Mouse (Mus musculus): ENCODE data around the gene Stat6. TPM values are rescaled to one million over a fixed set of nuclear protein-coding genes. Genes with fewer than 3 reads are reported as not detected.
A peak's percentile ranks its signal among the peaks of the same experiment; 100 is the strongest.

Stat6 gene
- polyA plus RNA-seq, 1 experiment from 2014 or later = 46.8 TPM

DNA sequence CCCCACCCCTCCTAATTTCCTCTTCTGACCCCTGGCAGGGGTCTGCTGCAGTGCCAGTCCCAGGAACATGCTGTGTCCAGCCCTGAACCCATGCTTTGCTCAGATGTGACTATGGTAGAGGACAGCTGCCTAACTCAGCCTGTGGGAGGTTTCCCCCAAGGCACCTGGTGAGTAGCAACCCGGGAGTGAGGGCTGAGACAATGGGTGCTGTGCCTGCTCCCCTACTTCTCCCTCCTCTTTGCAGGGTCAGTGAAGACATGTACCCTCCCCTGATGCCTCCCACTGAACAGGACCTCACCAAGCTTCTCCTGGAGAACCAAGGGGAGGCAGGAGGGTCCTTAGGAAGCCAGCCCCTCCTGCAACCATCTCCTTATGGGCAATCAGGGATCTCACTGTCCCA is 16.8 kb downstream of the Stat6 start:
- peaks cover 14% of the 10 kb centered on the region for H3K36me3 ChIP-seq (ENCODE audit: control insufficient read depth, insufficient read depth, low read length)
- no peak overlapping the region for H3K9ac ChIP-seq (ENCODE audit: low read depth, low read length)
- ATAC-seq = no peak
- no peak overlapping the region for H3K4me3 ChIP-seq (ENCODE audit: low read length)
- WGBS = 59% methylated on average over 1 of the region's 1 CpGs
- H3K4me2 ChIP-seq (ENCODE audit: low read depth, low read length) = no peak overlapping the region
- H3K27me3 ChIP-seq (replicated peaks; ENCODE audit: control insufficient read depth, insufficient read depth, low read length) = no peaks in the 10 kb centered on the region
- H3K9me3 ChIP-seq (ENCODE audit: control insufficient read depth, low read length) = no peaks in the 10 kb centered on the region
- 0 out of 2 replicates have a peak overlapping the region, but pooled peaks have one; percentile 5 for H3K27ac ChIP-seq (ENCODE audit: low read length)
- H3K4me1 ChIP-seq (ENCODE audit: control insufficient read depth, insufficient read depth, low read length) = peaks cover 53% of the 10 kb centered on the region

DNA sequence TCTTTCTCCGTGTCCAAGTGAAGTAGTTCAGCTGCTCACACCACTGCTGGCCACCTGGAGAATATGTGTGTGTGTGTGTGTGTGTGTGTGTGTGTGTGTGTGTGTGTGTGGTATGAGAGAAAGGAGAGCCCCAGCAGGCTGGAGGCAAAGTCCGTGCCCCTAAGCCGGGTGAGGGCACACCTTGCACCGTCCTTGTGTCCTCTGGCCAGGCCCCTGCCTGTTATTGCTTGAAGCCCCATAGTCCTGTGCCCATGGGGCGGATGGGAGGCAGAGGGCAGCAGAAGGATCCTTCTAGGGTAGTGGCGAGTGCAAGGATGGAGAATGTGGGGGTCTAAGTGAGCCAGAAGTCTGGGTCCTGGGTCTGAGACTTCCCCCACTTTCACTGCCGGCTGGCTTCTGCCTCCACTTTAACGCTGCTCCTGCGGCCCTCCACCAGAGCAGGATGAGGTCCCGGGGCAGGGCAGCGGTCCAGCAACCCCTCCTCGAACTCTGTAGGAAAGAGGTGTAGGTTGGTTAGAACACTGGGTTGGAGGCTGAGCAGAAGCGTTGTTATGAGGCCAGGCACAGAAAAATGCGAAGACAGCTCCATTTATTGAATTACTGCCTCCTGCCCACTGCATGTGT is 18.6 kb downstream of the Stat6 start:
- 21% methylated on average over 14 of the region's 14 CpGs for WGBS
- ATAC-seq = peak; percentile 24
- H3K4me1 ChIP-seq (ENCODE audit: control insufficient read depth, insufficient read depth, low read length) = peaks cover 65% of the 10 kb centered on the region
- H3K27me3 ChIP-seq (replicated peaks; ENCODE audit: control insufficient read depth, insufficient read depth, low read length) = no peaks in the 10 kb centered on the region
- peaks cover 6% of the 10 kb centered on the region; the same call in 1 of the 2 replicates for H3K36me3 ChIP-seq (ENCODE audit: control insufficient read depth, insufficient read depth, low read length)
- peak overlapping the region; percentile 36 for H3K4me3 ChIP-seq (ENCODE audit: low read length)
- peak overlapping the region; percentile 83 for H3K27ac ChIP-seq (ENCODE audit: low read length)
- H3K9me3 ChIP-seq (ENCODE audit: control insufficient read depth, low read length) = no peaks in the 10 kb centered on the region
- H3K4me2 ChIP-seq (ENCODE audit: low read depth, low read length) = peak overlapping the region; percentile 55
- peak overlapping the region; percentile 59 for H3K9ac ChIP-seq (ENCODE audit: low read depth, low read length)

DNA sequence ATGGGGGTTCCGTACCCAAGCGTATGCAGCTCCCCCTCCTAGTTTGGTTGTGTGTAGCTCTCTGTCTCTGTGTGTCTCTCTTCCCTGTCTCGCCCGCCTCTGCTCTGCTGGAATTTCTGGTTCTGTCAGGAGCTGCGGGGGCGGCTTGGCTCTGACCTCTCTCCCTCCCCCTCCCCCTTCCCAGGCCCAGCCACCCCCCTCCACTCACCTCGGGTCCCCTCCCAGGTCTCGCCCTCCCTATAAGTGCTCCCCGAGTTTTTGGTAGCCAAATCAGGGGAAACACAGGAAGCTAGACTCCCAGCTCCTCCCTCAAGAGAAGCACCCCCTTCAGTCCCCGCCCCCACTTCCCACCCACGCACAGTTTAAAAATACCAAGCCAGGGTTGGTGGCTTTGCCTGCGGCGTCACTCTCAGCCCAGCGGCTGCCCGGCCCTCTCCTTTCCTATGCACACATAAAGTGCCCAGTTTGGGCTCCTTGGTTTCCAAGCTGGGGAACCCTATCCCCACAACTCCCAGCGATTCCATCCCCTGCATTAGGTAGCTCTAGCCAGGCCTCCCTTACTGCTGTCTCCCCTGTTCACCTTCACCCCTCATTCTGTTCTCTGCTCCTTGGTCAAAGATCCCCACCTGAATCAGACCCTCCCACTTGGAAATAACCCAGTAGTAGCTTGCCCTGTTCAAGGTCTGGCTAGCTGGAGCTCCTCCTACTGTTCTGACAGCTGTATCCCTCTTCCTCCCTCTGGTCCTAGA is 19.3 kb downstream of the Stat6 start:
- Histone ChIP-seq H3K4me2 (ENCODE audit: low read depth, low read length) (peak overlapping the region; percentile 55), H3K4me1 (ENCODE audit: control insufficient read depth, insufficient read depth, low read length) (peaks cover 64% of the 10 kb centered on the region), H3K4me3 (ENCODE audit: low read length) (peak overlapping the region; percentile 36), H3K27ac (ENCODE audit: low read length) (peak overlapping the region; percentile 83), H3K36me3 (ENCODE audit: control insufficient read depth, insufficient read depth, low read length) (peaks cover 6% of the 10 kb centered on the region; the same call in 1 of the 2 replicates), H3K27me3 (replicated peaks; ENCODE audit: control insufficient read depth, insufficient read depth, low read length) (no peaks in the 10 kb centered on the region), H3K9me3 (ENCODE audit: control insufficient read depth, low read length) (no peaks in the 10 kb centered on the region), H3K9ac (ENCODE audit: low read depth, low read length) (peak overlapping the region; percentile 59)
- ATAC-seq = peak; percentile 34
- WGBS = 3% methylated on average over 16 of the region's 16 CpGs

DNA sequence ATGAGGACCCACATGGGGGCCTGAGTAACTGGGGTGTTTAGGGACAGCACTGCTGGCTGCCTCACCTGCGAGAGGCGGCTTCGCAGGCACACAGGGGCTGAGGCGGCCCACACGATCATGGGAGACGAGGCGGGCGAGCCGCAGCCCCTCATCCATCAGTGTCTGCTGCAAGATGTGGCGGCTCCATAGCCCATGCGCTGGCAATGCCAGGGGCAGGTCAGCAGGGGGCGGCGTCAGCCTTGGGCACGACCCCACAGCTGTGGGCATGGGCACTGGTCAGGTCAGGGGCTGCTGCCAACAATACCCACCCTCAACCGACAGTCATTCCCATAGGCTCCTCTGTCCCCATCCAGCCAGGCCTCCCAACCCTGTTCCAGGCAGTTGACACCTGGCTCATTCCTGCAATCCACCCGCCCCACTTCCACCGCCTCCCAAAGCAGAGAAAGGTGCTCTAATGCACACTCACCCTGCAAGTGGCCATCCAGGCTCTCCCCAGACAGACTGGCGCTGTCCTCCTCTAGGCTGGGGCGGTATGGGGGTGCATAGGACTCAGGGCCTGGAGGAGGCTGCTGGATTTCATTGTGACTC is 20.0 kb downstream of the Stat6 start:
- H3K9me3 ChIP-seq (ENCODE audit: control insufficient read depth, low read length) = no peaks in the 10 kb centered on the region
- H3K27me3 ChIP-seq (replicated peaks; ENCODE audit: control insufficient read depth, insufficient read depth, low read length) = no peaks in the 10 kb centered on the region
- peaks cover 59% of the 10 kb centered on the region for H3K4me1 ChIP-seq (ENCODE audit: control insufficient read depth, insufficient read depth, low read length)
- H3K27ac ChIP-seq (ENCODE audit: low read length) = peak overlapping the region; percentile 83
- H3K36me3 ChIP-seq (ENCODE audit: control insufficient read depth, insufficient read depth, low read length) = peaks cover 6% of the 10 kb centered on the region; the same call in 1 of the 2 replicates
- no peak for ATAC-seq
- peak overlapping the region; percentile 59 for H3K9ac ChIP-seq (ENCODE audit: low read depth, low read length)
- H3K4me3 ChIP-seq (ENCODE audit: low read length) = peak overlapping the region; percentile 36
- peak overlapping the region; percentile 55 for H3K4me2 ChIP-seq (ENCODE audit: low read depth, low read length)
- 37% methylated on average over 19 of the region's 19 CpGs for WGBS

DNA sequence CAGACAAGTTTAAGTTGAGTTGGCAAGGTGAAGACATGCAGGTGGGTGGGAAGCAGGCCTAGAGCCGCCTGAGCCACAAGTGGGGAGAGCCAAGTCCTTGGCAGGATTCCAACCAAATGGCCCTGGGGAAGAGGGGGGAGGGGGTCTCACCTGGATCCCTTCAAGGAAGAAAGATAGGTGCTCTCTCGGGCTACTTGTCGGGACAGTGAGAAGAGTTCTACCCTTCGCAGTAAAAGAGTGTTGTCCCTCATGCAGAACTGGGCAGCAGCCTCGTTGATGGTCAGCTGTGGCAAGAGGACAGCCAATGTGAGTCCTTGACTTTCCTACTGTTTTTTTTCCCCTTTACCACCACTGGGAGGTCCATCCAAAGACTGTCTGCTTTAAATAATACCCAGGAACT is 20.8 kb downstream of the Stat6 start:
- H3K4me2 ChIP-seq (ENCODE audit: low read depth, low read length) = no peak overlapping the region
- 30% methylated on average over 5 of the region's 5 CpGs for WGBS
- H3K9ac ChIP-seq (ENCODE audit: low read depth, low read length) = 0 out of 2 replicates have a peak overlapping the region, but pooled peaks have one; percentile 18
- H3K4me3 ChIP-seq (ENCODE audit: low read length) = no peak overlapping the region
- H3K27me3 ChIP-seq (replicated peaks; ENCODE audit: control insufficient read depth, insufficient read depth, low read length) = no peaks in the 10 kb centered on the region
- H3K4me1 ChIP-seq (ENCODE audit: control insufficient read depth, insufficient read depth, low read length) = peaks cover 64% of the 10 kb centered on the region
- no peak for ATAC-seq
- H3K36me3 ChIP-seq (ENCODE audit: control insufficient read depth, insufficient read depth, low read length) = peaks cover 6% of the 10 kb centered on the region; the same call in 1 of the 2 replicates
- H3K9me3 ChIP-seq (ENCODE audit: control insufficient read depth, low read length) = no peaks in the 10 kb centered on the region
- H3K27ac ChIP-seq (ENCODE audit: low read length) = no peak overlapping the region; the same call in 1 of the 2 replicates

DNA sequence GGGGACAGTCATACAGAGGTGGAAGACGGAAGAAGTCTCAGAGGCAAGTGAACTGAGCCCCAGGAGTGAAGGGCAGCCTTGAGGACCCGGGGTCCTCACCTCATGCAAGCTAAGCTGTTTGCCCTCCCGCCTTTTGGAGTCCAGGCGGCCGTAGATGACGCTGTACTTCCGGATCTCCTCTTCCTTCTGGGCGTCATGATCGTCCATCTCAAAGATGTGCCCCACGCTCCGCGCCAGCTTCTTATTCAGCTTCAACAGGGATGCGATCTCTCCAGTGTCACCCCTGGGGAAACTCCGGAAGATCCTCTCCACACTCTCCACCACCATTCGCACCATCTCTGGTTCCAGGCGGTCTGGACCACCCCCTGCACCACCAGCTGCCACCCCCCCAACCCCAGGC is 21.4 kb downstream of the Stat6 start:
- no peak for ATAC-seq
- WGBS = 38% methylated on average over 16 of the region's 16 CpGs
- Histone ChIP-seq H3K4me2 (ENCODE audit: low read depth, low read length) (peak overlapping the region; percentile 76; the same call in 1 of the 2 replicates), H3K4me3 (ENCODE audit: low read length) (no peak overlapping the region), H3K9me3 (ENCODE audit: control insufficient read depth, low read length) (no peaks in the 10 kb centered on the region), H3K36me3 (ENCODE audit: control insufficient read depth, insufficient read depth, low read length) (peaks cover 6% of the 10 kb centered on the region; the same call in 1 of the 2 replicates), H3K27ac (ENCODE audit: low read length) (no peak overlapping the region), H3K4me1 (ENCODE audit: control insufficient read depth, insufficient read depth, low read length) (peaks cover 58% of the 10 kb centered on the region), H3K27me3 (replicated peaks; ENCODE audit: control insufficient read depth, insufficient read depth, low read length) (no peaks in the 10 kb centered on the region), H3K9ac (ENCODE audit: low read depth, low read length) (peak overlapping the region; percentile 80; the same call in 1 of the 2 replicates)

DNA sequence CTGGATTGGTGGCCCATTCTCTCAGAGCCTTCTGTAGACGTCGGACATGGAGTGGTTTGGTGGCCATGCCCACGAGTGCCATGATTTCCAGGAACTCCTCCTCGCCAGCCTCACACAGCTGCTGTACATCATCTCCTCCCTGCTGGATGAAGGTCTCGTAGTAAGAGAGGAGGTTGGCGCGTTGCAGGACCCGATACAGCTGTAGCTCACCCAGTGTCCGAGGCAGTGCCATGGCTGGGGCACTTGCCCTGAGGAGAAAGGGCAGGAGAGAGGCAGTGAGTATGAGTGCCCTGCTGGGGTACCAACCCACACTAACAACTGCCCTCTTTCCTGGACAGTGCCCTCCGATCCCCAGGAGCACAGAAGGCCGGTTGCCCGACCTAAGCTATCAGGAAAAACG is 22.1 kb downstream of the Stat6 start:
- no peak for ATAC-seq
- peaks cover 58% of the 10 kb centered on the region for H3K4me1 ChIP-seq (ENCODE audit: control insufficient read depth, insufficient read depth, low read length)
- H3K9ac ChIP-seq (ENCODE audit: low read depth, low read length) = peak overlapping the region; percentile 80; the same call in 1 of the 2 replicates
- peak overlapping the region; percentile 66 for H3K4me3 ChIP-seq (ENCODE audit: low read length)
- H3K27me3 ChIP-seq (replicated peaks; ENCODE audit: control insufficient read depth, insufficient read depth, low read length) = no peaks in the 10 kb centered on the region
- H3K36me3 ChIP-seq (ENCODE audit: control insufficient read depth, insufficient read depth, low read length) = peaks cover 2% of the 10 kb centered on the region; the same call in 1 of the 2 replicates
- no peak overlapping the region for H3K27ac ChIP-seq (ENCODE audit: low read length)
- 46% methylated on average over 13 of the region's 13 CpGs for WGBS
- H3K9me3 ChIP-seq (ENCODE audit: control insufficient read depth, low read length) = no peaks in the 10 kb centered on the region
- peak overlapping the region; percentile 76 for H3K4me2 ChIP-seq (ENCODE audit: low read depth, low read length)

DNA sequence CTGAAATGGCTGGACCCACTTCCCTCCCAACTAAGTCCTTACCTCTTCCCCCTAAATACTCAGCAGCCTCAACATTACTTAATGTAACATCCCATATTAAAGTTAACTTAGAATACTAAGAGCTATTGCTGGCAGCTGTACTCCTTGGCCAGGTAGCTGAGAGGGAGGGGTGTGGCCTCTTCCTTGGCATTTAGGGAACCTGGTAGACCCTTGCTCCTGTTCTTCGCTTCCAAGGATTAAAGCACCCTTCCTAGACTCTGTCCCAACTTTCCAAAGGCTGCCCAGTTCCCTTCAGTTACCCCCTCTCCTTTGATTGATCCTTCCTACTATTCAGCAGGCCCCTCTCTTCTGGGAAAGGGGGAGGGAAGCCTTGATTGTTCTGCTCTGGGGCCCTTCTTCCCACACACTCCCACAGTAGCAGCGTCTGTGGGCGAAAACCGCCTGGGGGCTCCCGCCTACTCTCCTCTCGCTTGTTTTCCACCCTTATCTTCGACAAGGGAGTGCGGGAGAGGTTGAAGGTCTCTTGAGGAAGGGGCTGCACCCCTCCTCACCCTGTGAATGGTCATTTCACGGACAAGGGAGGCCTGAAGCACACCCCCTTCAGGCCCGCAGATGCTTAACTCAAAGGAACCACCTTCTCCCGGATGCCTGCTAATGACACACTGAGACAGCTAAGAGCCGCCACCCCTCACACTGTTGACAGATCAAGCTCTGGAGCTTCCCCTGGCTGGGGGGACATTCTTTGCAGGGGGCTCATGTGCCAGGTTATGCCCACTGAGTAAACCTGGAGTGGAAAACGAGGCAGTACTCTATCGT is 22.8 kb downstream of the Stat6 start:
- WGBS = 11% methylated on average over 14 of the region's 14 CpGs
- H3K36me3 ChIP-seq (ENCODE audit: control insufficient read depth, insufficient read depth, low read length) = no peaks in the 10 kb centered on the region
- H3K27ac ChIP-seq (ENCODE audit: low read length) = peak overlapping the region; percentile 94
- peak overlapping the region; percentile 80 for H3K9ac ChIP-seq (ENCODE audit: low read depth, low read length)
- H3K4me1 ChIP-seq (ENCODE audit: control insufficient read depth, insufficient read depth, low read length) = peaks cover 57% of the 10 kb centered on the region
- no peak for ATAC-seq
- H3K4me2 ChIP-seq (ENCODE audit: low read depth, low read length) = peak overlapping the region; percentile 76
- H3K9me3 ChIP-seq (ENCODE audit: control insufficient read depth, low read length) = no peaks in the 10 kb centered on the region
- peak overlapping the region; percentile 66 for H3K4me3 ChIP-seq (ENCODE audit: low read length)
- no peaks in the 10 kb centered on the region for H3K27me3 ChIP-seq (replicated peaks; ENCODE audit: control insufficient read depth, insufficient read depth, low read length)
